Mouse (Mus musculus) neutrophil, adult 5-6 weeks (primary cell): ENCODE measurements at regions not wholly inside any gene's neighbourhood (a gene's known extent, or its start where the extent isn't known, plus 50 kb on each side); places are given as distances from the start of the nearest gene placed in this dataset.

Source experiments
- ATAC-seq: fragments of 151-379, 151-347 bp; 2 replicates; pipeline ENCODE4 v1.8.0; 2017; ENCODE audit warnings: mild to moderate bottlenecking, moderate TSS enrichment; ENCODE audit not compliant: insufficient number of reproducible peaks, poor library complexity, low FRiP score, severe bottlenecking; ENCODE audit errors: extremely low read depth

GRCm38 (mm10) chr7:134436917-134437316, 51.5 kb upstream of the D7Ertd443e start:
- ATAC-seq = no peak

- ATAC-seq = no peak
Measured at GRCm38 (mm10) chr7:134439281-134439680, 53.8 kb upstream of the D7Ertd443e start.

- ATAC-seq = no peak
Measured at GRCm38 (mm10) chr7:134445008-134445806, 59.7 kb upstream of the D7Ertd443e start.

- no peak for ATAC-seq
Measured at GRCm38 (mm10) chr7:134447648-134448202, 62.3 kb upstream of the D7Ertd443e start.

- ATAC-seq = no peak
Measured at GRCm38 (mm10) chr7:134448831-134449230, 63.4 kb upstream of the D7Ertd443e start.

- ATAC-seq = no peak
Measured at GRCm38 (mm10) chr7:134462677-134463076, 77.2 kb upstream of the D7Ertd443e start.

GRCm38 (mm10) chr7:134463380-134463779, 77.9 kb upstream of the D7Ertd443e start:
- ATAC-seq = no peak

GRCm38 (mm10) chr7:134467216-134467615, 81.8 kb upstream of the D7Ertd443e start:
- no peak for ATAC-seq

- ATAC-seq = no peak
Measured at GRCm38 (mm10) chr7:134471286-134471685, 85.8 kb upstream of the D7Ertd443e start.

GRCm38 (mm10) chr7:134491326-134491725, 105.9 kb upstream of the D7Ertd443e start:
- no peak for ATAC-seq

- ATAC-seq = no peak
Measured at GRCm38 (mm10) chr7:134497219-134497618, 111.8 kb upstream of the D7Ertd443e start.

GRCm38 (mm10) chr7:134497870-134498269, 112.4 kb upstream of the D7Ertd443e start:
- no peak for ATAC-seq

- ATAC-seq = no peak
Measured at GRCm38 (mm10) chr7:134498716-134499115, 113.3 kb upstream of the D7Ertd443e start.

GRCm38 (mm10) chr7:134499429-134499828, 114.0 kb upstream of the D7Ertd443e start:
- no peak for ATAC-seq

- ATAC-seq = no peak
Measured at GRCm38 (mm10) chr7:134500210-134500609, 114.7 kb upstream of the D7Ertd443e start.

GRCm38 (mm10) chr7:134501079-134501478, 115.6 kb upstream of the D7Ertd443e start:
- no peak for ATAC-seq

GRCm38 (mm10) chr7:134510333-134510928, 125.0 kb upstream of the D7Ertd443e start:
- no peak for ATAC-seq

GRCm38 (mm10) chr7:134519372-134519975, 134.0 kb upstream of the D7Ertd443e start:
- no peak for ATAC-seq

- ATAC-seq = no peak
Measured at GRCm38 (mm10) chr7:134523897-134524296, 138.4 kb upstream of the D7Ertd443e start.

- ATAC-seq = no peak
Measured at GRCm38 (mm10) chr7:134525041-134525440, 139.6 kb upstream of the D7Ertd443e start.
